Mouse (Mus musculus) bone marrow macrophage, adult 2 months (primary cell): ENCODE results near the gene Sgk1.

Experiments
- CTCF ChIP-seq: IDR thresholded peaks from 2 replicates; pipeline ENCODE4 v1.5.1; 2012; ENCODE audit warnings: low read depth, mild to moderate bottlenecking, low read length, moderate library complexity
- POLR2A ChIP-seq: IDR thresholded peaks from 2 replicates; pipeline ENCODE4 v1.6.1; 2012; ENCODE audit warnings: mild to moderate bottlenecking, low read depth, low read length, borderline replicate concordance

GRCm38 (mm10) chr10:21982303-21982702 is 100.3 kb downstream of the Sgk1 start:
- TF ChIP-seq POLR2A = no peak
- no peak for TF ChIP-seq CTCF
